Mouse (Mus musculus) layer of hippocampus, adult 8-10 months (tissue): Measurements from ENCODE around the gene Stim1. TPM values are rescaled to one million over a fixed set of nuclear protein-coding genes. Genes with fewer than 3 reads are reported as not detected.
"Not testable (repeated sequence)": the region's sequence is repeated elsewhere in the genome, so short reads cannot be mapped to it uniquely, and the experiment has no call there.

Source experiments
- DNase-seq, 2 experiments: peaks; one replicate each; pipeline ENCODE4 v3.0.0; 2022; ENCODE audit warnings: low spot score in 2 of 2
- total RNA-seq, 4 experiments: library from RNA; stranded (reverse); gene quantifications; 2 replicates each; pipeline ENCODE4 v1.2.4; 2022

Stim1 gene
- total RNA-seq, 4 experiments from 2014 or later, result 68.2 to 77.4 (median 69.8) TPM

DNA sequence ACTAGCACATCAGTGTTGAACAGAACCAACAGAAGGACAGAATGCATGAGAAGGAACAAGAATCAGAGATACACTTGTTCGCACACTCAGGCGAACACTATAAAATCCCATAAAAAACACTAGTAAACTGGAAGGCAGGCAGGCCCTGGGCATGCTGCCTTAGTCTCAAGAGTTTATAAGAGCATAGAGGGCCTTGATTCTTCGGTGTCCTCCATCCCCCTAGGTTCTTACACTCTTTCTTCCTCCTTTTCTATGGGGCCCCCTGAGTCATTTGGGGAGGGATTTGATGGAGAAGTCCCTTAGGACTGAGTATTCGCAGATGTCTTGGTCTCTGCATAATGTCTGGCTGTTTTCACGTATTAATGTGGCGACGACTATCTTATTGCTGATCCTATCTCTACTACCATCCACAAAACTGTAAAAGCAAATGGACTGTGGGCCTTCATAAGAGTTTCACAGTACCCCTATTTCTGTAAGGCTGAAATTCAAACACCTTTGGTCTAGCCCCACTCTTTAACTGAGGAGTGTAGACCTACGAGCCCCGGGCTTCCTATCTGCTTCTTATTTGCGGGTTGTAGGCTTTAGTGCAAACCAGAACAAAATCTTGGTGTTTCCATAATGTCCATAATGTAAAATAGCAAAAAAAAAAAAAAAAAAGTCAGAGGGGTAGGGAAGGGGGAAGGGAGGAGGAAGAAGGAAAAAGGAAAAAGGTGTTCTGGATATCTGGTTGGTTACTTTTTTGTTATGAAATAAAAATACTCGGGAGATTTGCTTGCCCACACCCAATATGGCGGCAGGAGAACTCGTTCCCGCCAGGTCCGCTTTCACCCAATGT, 173.4 kb downstream of the Stim1 start:
- no peak for DNase-seq

DNA sequence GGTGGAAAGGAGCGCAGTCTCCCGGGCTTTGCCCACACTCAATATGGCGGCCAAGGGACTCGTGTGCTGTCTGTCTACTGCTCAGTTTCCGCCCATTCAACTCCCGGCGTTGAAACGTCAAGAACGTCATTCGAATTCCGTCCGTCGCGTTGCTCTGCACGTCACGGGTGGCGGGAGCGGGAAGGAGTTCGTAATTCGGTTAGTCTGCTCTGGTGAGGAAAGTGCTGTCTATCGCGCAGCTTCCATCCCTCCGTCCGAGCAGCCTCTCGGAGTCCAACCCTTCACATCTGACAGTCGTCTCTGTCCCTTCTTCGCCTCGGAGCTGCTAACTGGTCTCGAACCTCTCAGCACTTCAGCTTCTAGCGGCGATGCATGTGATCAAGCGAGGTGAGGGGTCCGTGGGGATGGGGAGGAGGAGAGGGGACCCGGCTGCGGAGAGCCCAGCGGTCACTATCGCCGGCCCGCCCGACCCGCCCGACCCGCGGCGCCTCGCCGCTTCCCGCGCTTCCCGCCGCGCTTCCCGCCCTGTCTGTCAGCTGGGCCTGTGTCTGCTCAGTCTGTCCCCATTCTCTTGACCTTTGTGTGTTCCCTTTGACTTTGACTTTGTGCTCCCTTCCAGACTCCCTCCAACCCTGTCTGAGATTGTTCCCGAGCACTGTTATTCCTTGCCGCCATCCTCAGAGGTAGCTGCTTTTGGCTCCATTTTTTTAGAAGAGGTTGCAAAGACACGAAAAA, 174.2 kb downstream of the Stim1 start, which contains the start of gene Rrm1:
TSS of gene Rrm1 (plus strand) at position 39 of the 735 bp plus-strand sequence.
- DNase-seq, result peak; percentile 96 to 97

DNA sequence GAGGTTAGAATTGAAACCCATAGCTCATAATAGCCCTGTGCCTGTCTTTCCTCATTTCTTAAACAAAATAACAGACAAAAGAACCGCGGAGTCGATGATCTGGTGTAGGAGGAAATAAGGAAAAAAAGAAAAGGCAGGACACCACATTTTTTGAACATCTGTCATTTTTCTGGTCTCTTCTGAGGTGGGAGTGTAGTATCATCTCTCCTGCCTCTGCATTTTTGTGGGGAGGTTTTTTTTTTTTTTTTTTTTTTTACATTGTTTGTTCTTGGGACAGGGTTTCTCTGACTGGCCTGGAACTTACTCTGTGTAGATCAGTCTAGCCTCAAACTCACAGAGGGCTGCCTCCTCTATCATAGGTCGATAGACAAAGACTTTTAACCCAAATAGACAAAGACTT, 174.8 kb downstream of the Stim1 start:
- no peak for DNase-seq

DNA sequence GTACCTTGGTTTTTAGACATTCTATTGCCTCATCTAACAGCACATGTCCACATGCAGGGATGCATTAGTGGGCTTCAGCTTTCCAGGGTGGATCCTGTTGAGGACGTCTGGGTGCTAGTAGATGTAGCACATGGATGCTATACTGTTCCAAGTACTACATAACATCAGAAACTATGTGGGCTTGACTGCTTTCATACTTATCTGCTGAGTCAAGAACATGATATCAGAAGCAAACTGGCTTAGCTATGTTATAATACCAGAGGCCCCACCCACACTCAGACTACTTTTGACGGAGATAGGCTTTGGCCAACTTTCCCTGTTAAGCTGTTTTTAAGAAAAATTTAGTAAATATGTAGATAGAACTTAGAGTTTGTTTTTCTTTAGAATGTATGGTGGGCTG, 176.7 kb downstream of the Stim1 start:
- DNase-seq, result no peak

DNA sequence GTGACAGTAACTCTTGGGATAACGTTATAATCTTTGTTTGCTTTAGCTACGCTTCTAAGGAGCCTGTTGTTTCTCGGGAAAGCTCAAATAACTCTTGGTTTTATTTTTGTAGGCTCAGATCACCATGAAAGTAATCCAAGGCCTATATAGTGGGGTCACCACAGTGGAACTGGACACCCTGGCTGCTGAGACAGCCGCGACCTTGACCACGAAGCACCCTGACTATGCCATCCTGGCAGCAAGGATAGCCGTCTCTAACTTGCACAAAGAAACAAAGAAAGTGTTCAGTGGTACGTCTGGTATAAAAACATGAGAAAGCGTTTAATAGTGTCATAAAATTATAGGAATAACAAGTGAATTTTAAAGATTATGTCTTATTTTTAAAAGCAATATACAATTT, 178.8 kb downstream of the Stim1 start:
- no peak for DNase-seq

DNA sequence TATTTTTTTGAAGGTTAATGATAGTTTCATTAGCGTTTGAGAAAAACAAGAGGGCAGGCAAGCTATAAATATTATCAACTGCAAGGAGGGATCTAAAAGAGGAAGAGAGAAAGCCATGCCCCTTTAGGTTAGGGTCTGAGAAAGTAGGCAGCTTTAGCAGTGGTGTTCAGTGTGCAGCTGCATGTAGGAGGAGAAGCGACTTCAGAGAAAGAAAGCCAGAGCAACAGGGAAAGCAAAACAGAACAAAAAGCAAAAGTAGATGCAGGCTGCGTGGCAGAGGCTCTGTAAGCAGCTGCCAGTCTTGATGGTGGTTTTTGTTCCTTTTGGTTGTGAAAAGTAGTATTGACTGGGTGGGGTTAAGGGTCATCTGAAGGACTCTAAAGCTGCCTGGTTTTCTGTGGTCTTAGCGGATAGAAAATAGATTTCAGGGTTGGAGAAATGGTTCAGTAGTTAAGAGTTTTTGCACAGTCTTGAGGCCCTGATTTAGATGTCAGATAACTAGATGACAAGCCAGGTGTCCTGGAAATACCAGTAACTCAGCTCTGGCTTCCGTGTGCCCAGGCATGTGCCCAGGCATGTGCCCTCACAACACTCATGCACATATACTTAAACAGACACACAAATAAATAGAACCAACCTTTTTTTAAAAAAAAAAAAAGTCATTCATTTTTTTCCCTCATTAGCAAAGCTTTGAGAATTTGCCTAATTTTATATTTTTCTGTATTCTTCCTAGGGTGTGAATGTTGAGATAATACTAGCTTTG, 191.2 kb downstream of the Stim1 start:
- DNase-seq, result no peak

DNA sequence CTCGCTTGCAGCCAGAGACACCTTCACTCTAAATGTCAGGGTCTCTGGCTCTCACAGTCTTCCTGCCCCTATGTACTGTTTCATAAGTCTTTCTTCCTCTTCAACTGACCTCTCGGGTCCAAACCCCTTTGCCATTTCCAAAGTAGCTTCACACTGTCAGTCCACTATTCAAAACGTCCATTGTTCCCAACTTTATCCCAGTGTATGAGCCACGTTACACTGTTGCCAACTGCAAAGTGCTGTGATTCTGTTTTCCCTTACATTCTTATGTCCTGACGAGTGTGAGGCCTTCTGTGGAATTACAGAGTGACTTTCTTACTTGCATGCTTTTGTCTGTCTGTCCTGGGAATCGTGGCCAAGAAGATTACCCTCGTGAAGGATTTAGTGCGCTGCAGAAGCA, 200.0 kb downstream of the Stim1 start:
- no peak for DNase-seq

DNA sequence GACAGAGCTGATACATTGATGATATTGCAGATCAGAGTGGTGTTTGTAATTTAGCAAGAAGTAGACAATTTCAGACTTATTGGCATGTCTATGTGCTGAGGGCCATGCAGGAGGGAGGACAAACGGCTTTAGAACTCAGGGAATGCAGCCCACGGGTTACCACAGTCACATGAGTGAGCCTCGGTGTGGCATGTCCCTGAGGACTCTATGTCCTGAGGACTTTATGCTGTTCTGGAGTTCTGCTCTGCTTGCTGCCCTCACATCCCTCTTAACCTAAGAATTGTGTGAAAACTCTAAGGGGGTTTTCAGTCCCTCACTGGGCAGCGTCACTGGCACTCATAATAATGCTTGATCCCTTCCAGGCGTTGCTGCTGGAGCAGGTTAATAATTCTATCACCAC, 205.1 kb downstream of the Stim1 start:
- DNase-seq, result no peak

DNA sequence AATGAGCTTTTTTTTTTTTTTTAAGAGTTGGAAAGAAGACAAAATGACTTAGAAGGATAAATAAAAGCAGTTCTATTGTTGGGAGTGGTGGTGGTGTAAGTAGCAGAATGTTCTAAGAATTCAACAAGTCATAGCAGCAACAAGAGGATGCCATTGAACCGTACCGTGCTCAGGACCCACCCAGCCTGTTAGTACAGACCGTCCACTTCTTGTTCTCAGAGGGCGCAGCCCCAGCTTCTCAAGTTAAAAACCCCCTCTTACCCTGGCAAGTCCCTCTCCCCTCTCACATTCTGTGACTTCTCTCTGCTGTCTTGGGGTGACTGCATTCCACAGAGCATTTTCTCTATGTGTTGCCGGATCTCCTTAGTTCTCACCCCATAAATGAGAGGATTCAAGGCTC, 209.0 kb downstream of the Stim1 start:
- DNase-seq, result no peak

DNA sequence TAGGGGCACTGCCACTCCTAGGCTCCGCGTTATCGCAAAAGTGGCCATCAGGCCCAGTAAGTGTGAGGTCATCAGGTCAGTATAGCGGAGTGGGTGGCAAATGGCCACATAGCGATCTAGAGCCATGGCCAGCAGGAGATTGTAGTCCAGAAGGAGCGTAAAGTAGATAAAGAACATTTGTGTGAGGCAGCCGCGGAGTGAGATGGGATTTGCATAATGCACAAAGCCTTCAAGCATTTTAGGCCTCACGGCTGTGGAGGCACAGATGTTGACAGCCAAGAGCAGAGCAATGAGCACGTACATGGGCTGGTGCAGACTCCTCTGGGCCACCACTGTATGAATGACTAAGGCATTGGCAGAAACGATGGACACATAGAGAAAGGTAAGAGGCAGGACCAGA, 209.8 kb downstream of the Stim1 start:
- no peak for DNase-seq

DNA sequence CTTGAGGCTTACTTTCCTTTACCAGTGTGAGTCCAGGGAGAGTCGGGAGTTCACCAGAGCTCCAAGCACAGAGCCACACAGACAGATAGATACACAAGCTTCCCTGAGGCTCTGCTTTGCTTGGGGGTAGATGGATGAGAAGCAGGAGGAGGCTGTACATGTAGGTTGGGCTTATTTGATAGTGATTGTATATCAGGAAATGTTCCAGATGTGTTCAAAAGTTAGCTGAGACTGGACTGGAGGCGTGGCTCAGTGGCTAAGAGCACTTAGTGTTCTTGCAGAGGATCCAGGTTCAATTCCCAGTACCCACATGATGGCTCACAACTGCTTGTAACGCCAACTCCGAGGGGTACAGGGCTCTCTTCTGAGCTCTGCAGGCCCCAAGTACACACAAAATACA, 210.8 kb downstream of the Stim1 start:
- no peak for DNase-seq

DNA sequence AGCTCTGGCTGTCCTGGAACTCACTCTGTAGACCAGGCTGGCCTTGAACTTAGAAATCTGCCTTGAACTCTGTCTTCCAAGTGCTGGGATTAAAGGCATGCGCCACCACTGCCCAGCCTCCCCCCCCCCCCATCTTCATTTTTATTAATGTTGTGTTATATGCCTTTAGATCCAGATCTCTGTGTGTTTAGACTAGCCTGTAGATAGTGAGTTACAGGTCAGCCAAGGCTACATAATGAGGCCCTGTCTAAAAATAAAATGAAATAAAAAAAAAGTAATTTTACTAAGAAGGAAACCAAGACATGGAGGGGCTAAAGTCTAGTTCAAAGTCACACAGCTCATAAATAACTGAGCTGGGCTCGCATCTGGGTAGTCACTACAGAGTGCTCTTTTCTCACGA, 211.3 kb downstream of the Stim1 start:
- no peak for DNase-seq

DNA sequence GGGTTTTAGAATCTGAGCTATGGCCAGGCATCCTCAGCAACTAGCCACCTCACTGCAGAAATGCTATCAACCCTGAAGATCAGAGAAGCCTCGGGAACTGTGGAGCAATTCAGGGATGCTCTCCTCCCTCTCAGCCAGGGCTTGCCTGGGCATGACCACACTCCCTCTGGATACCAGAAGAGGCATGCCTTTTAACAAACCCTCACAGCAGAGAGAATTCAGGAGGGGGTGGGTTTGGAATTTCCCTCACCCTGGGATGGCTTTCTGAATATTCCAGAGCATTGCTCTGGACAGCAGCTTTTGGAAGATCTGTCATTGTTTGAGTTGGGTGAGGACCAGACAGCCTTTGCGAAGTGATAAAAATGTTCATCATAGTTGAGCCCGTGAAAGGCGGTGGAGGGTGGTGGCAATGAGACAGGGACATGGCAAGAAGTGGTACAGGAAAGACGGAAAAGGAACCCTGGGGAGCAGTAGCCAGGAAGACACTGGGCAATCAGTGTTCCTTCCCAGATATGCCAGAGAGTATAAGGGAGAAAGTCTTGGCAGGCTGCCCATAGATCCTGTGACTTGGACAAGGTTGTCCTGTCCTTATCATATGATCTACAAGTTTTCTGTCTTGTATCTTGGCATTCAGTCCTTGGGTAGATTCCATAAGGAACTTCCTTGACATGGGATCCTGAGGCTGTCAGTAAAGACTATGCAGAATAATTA, 211.9 kb downstream of the Stim1 start:
- DNase-seq, result no peak

DNA sequence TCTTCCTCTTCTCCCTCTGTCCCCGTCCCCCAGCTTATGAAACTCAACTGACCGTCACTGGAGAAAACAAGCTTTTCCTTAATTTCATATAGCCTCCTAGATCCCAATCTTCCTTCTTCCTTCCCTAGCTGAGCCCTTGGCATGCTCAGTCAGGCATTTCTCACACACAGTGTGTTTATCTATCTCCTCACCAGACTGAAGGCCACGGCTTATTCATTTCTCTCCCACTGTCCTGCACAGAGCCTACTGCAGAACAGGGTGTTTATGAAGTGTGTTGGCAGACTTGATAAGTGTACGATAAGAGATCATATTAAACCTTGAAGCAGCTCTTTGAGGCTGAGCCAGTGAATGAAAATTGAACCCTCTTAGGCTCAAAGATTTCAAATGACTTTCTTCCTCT, 213.2 kb downstream of the Stim1 start:
- DNase-seq, result no peak

DNA sequence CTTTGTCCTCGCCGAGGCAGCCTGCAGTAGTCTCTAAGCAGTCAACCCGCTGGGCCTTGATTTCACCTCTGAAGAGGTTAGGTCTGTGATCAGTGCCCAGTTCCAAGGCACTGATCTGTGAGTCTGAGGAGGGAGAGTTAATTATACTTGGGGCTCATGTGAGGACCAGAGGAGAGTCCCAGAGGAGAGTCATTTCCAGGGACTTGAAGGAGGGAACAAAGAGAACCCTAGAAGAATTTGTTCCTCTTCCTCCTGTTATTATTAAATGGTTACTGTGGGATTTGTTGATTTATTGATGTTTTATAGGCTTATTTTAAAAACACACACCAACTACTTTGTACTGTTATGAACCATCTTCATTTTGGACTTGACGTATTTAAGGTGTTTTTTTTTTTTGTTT, 214.0 kb downstream of the Stim1 start, which contains the start of gene Olfr543:
TSS of gene Olfr543 (minus strand) at position 101 of the 400 bp plus-strand sequence.
- DNase-seq, result no peak

DNA sequence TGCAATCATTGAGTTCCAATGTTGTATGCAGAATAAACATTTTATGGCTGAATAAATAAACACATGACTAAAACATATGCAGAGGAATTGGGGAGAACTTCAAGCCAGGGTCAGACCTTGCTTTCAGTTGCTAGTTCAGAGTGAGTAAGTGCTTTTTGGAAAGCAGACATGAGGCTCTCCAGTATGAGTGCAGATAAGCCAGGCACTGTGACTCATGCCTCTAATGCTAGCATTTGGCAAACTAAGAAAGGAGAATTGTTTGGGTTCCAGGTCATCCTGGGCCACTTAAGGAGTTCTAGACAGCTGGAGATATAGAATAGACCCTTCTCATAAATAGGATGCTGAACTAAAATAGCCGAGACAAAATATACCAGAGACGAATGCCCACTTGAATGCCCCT, 216.1 kb downstream of the Stim1 start:
- DNase-seq, result no peak

DNA sequence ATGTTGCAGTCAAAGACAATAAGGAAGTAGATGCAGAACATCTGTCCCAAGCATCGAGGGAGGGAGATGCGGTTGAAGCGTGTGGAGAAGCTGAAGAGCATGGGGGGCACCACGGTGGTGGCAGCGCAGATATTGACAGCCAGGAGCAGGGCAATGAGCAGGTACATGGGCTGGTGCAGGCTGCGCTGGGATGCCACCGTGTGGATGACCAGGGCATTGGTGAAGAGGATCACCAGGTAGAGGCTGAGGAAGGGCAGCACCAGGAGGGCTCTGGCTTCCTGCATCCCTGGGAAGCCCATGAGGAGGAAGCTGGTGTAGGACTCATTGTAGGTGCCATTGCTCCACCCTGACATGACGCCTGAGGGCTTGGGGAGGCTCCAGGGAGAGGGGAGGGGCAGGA, 217.2 kb downstream of the Stim1 start:
- not testable (repeated sequence) for DNase-seq

DNA sequence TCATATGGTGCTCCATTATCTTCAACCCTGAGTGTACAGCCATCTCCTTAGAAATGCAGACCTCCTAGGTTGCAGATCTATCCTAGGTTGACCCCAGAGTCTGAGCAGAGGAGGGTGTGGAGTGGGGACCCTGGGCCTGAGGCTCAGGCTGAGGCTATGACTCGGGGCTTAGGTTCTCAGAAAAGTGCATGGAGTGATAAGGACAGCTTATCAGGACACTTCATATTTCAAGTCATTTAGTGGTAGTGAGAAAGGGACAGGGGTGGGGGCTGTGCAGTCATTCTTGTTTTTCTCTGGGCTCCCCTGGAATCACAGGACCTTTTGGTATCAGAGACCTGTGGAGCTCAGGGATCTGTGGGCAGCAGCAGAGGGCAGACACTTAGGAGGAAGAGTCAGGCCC, 218.5 kb downstream of the Stim1 start:
- no peak for DNase-seq
